Mouse (Mus musculus): ENCODE measurements at regions not wholly inside any gene's neighbourhood (a gene's known extent, or its start where the extent isn't known, plus 50 kb on each side); places are given as distances from the start of the nearest gene placed in this dataset.

- no peaks in the 10 kb centered on the region for H3K36me3 ChIP-seq (ENCODE audit: control insufficient read depth, insufficient read depth)
- no peaks in the 10 kb centered on the region for H3K79me3 ChIP-seq (ENCODE audit: low read depth)
- H3ac ChIP-seq (ENCODE audit: control insufficient read depth, insufficient read length, low read depth), result no peak overlapping the region
- TF ChIP-seq FOSL1 (IDR thresholded peaks at IDR 0.05; ENCODE audit: insufficient read depth, low read length, poor library complexity, severe bottlenecking) (no peak), MYOD1 (IDR thresholded peaks at IDR 0.05; ENCODE audit: control insufficient read depth, insufficient read length, low read depth) (no peak), CEBPB (IDR thresholded peaks at IDR 0.05; ENCODE audit: low read depth) (no peak), MAX (IDR thresholded peaks at IDR 0.05) (no peak), MYOG (IDR thresholded peaks at IDR 0.05; ENCODE audit: control insufficient read depth, extremely low read depth, insufficient read length) (no peak), CTCF (IDR thresholded peaks at IDR 0.05; ENCODE audit: control insufficient read depth, insufficient read depth, insufficient read length) (no peak), USF1 (IDR thresholded peaks at IDR 0.05; ENCODE audit: low read depth) (no peak)
- H3K27me3 ChIP-seq (ENCODE audit: control insufficient read depth, insufficient read depth, insufficient read length), result no peaks in the 10 kb centered on the region
- no peaks in the 10 kb centered on the region for H3K79me2 ChIP-seq (ENCODE audit: control insufficient read depth, insufficient read depth)
- H3K4me3 ChIP-seq (ENCODE audit: insufficient read depth, poor library complexity, severe bottlenecking), result no peak overlapping the region
Measured at GRCm38 (mm10) chr10:83957118-83957759, 234.6 kb downstream of the 1500009L16Rik start.

GRCm38 (mm10) chr10:83958397-83958796, 235.7 kb downstream of the 1500009L16Rik start:
- Histone ChIP-seq H3K4me3 (ENCODE audit: insufficient read depth, poor library complexity, severe bottlenecking) (no peak overlapping the region), H3K27me3 (ENCODE audit: control insufficient read depth, insufficient read depth, insufficient read length) (no peaks in the 10 kb centered on the region), H3K36me3 (ENCODE audit: control insufficient read depth, insufficient read depth) (no peaks in the 10 kb centered on the region), H3K79me3 (ENCODE audit: low read depth) (no peaks in the 10 kb centered on the region), H3ac (ENCODE audit: control insufficient read depth, insufficient read length, low read depth) (no peak overlapping the region), H3K79me2 (ENCODE audit: control insufficient read depth, insufficient read depth) (no peaks in the 10 kb centered on the region)
- TF ChIP-seq MAX (IDR thresholded peaks at IDR 0.05), result no peak
- no peak for TF ChIP-seq FOSL1 (IDR thresholded peaks at IDR 0.05; ENCODE audit: insufficient read depth, low read length, poor library complexity, severe bottlenecking)
- no peak for TF ChIP-seq USF1 (IDR thresholded peaks at IDR 0.05; ENCODE audit: low read depth)
- TF ChIP-seq CTCF (IDR thresholded peaks at IDR 0.05; ENCODE audit: control insufficient read depth, insufficient read depth, insufficient read length), result no peak
- no peak for TF ChIP-seq MYOD1 (IDR thresholded peaks at IDR 0.05; ENCODE audit: control insufficient read depth, insufficient read length, low read depth)
- TF ChIP-seq CEBPB (IDR thresholded peaks at IDR 0.05; ENCODE audit: low read depth), result no peak
- TF ChIP-seq MYOG (IDR thresholded peaks at IDR 0.05; ENCODE audit: control insufficient read depth, extremely low read depth, insufficient read length), result no peak

- no peak overlapping the region for H3ac ChIP-seq (ENCODE audit: control insufficient read depth, insufficient read length, low read depth)
- H3K79me2 ChIP-seq (ENCODE audit: control insufficient read depth, insufficient read depth), result no peaks in the 10 kb centered on the region
- no peak for TF ChIP-seq USF1 (IDR thresholded peaks at IDR 0.05; ENCODE audit: low read depth)
- no peak for TF ChIP-seq CEBPB (IDR thresholded peaks at IDR 0.05; ENCODE audit: low read depth)
- no peak for TF ChIP-seq MYOG (IDR thresholded peaks at IDR 0.05; ENCODE audit: control insufficient read depth, extremely low read depth, insufficient read length)
- no peak for TF ChIP-seq CTCF (IDR thresholded peaks at IDR 0.05; ENCODE audit: control insufficient read depth, insufficient read depth, insufficient read length)
- TF ChIP-seq MAX (IDR thresholded peaks at IDR 0.05), result no peak
- no peak for TF ChIP-seq MYOD1 (IDR thresholded peaks at IDR 0.05; ENCODE audit: control insufficient read depth, insufficient read length, low read depth)
- TF ChIP-seq FOSL1 (IDR thresholded peaks at IDR 0.05; ENCODE audit: insufficient read depth, low read length, poor library complexity, severe bottlenecking), result no peak
- H3K4me3 ChIP-seq (ENCODE audit: insufficient read depth, poor library complexity, severe bottlenecking), result no peak overlapping the region
- H3K36me3 ChIP-seq (ENCODE audit: control insufficient read depth, insufficient read depth), result no peaks in the 10 kb centered on the region
- no peaks in the 10 kb centered on the region for H3K27me3 ChIP-seq (ENCODE audit: control insufficient read depth, insufficient read depth, insufficient read length)
- no peaks in the 10 kb centered on the region for H3K79me3 ChIP-seq (ENCODE audit: low read depth)
Measured at GRCm38 (mm10) chr10:83958826-83959225, 236.2 kb downstream of the 1500009L16Rik start.

- TF ChIP-seq CEBPB (IDR thresholded peaks at IDR 0.05; ENCODE audit: low read depth), result no peak
- TF ChIP-seq USF1 (IDR thresholded peaks at IDR 0.05; ENCODE audit: low read depth), result no peak
- no peak for TF ChIP-seq MAX (IDR thresholded peaks at IDR 0.05)
- peak; percentile 22 for TF ChIP-seq MYOD1 (IDR thresholded peaks at IDR 0.05; ENCODE audit: control insufficient read depth, insufficient read length, low read depth)
- no peaks in the 10 kb centered on the region for H3K79me2 ChIP-seq (ENCODE audit: control insufficient read depth, insufficient read depth)
- no peaks in the 10 kb centered on the region for H3K36me3 ChIP-seq (ENCODE audit: control insufficient read depth, insufficient read depth)
Measured at GRCm38 (mm10) chr10:83963232-83963760, 240.6 kb downstream of the 1500009L16Rik start.

GRCm38 (mm10) chr10:83963779-83964643, 241.3 kb downstream of the 1500009L16Rik start:
- H3K79me2 ChIP-seq (ENCODE audit: control insufficient read depth, insufficient read depth), result no peaks in the 10 kb centered on the region
- H3K79me3 ChIP-seq (ENCODE audit: low read depth), result no peaks in the 10 kb centered on the region
- TF ChIP-seq CEBPB (IDR thresholded peaks at IDR 0.05; ENCODE audit: low read depth) (no peak), MAX (IDR thresholded peaks at IDR 0.05) (no peak), MYOD1 (IDR thresholded peaks at IDR 0.05; ENCODE audit: control insufficient read depth, insufficient read length, low read depth) (no peak), FOSL1 (IDR thresholded peaks at IDR 0.05; ENCODE audit: insufficient read depth, low read length, poor library complexity, severe bottlenecking) (no peak), USF1 (IDR thresholded peaks at IDR 0.05; ENCODE audit: low read depth) (no peak), CTCF (IDR thresholded peaks at IDR 0.05; ENCODE audit: control insufficient read depth, insufficient read depth, insufficient read length) (no peak), MYOG (IDR thresholded peaks at IDR 0.05; ENCODE audit: control insufficient read depth, extremely low read depth, insufficient read length) (no peak)
- no peaks in the 10 kb centered on the region for H3K27me3 ChIP-seq (ENCODE audit: control insufficient read depth, insufficient read depth, insufficient read length)
- H3K36me3 ChIP-seq (ENCODE audit: control insufficient read depth, insufficient read depth), result no peaks in the 10 kb centered on the region
- H3ac ChIP-seq (ENCODE audit: control insufficient read depth, insufficient read length, low read depth), result no peak overlapping the region
- H3K4me3 ChIP-seq (ENCODE audit: insufficient read depth, poor library complexity, severe bottlenecking), result no peak overlapping the region

More at GRCm38 (mm10) chr10:83963232-83963760, 240.6 kb downstream of the 1500009L16Rik start:
- Histone ChIP-seq H3K79me3 (ENCODE audit: low read depth) (no peaks in the 10 kb centered on the region), H3K27me3 (ENCODE audit: control insufficient read depth, insufficient read depth, insufficient read length) (no peaks in the 10 kb centered on the region), H3K4me3 (ENCODE audit: insufficient read depth, poor library complexity, severe bottlenecking) (no peak overlapping the region), H3ac (ENCODE audit: control insufficient read depth, insufficient read length, low read depth) (no peak overlapping the region)
